Mouse (Mus musculus): ENCODE data around the gene Nt5dc3.

DNA sequence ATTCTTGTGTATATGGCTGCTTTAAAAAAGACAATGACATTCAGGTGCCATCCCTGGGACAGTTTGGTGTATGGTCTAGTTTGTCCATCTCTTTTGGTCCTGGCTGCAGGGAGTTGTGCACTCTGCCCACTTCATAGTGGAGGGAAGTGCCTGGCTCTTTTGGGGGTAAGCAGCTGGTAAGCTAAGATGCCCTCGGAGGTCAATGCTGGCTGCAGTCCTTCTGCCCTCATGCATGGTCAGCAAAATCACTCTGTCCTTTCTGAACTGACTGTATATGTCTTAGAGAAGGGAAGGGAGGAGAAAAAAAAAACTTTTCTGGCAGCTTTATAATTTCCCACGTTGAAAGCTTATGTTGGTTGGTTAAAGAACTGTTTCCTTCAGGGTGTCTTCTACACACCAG, 6.6 kb downstream of the Nt5dc3 start:
- TF ChIP-seq MAX (IDR thresholded peaks at IDR 0.05; ENCODE audit: low read depth) (no peak), POLR2A (IDR thresholded peaks at IDR 0.05; ENCODE audit: insufficient read length, low read depth) (no peak), USF1 (IDR thresholded peaks at IDR 0.05; ENCODE audit: low read depth) (no peak), TCF12 (IDR thresholded peaks at IDR 0.05; ENCODE audit: insufficient read depth, poor library complexity, severe bottlenecking) (no peak), E2F4 (IDR thresholded peaks at IDR 0.05; ENCODE audit: insufficient read depth) (no peak), MYOD1 (IDR thresholded peaks at IDR 0.05; ENCODE audit: control insufficient read depth in 1 of 3, insufficient read length in 2 of 3, low read depth in 2 of 3) (no peak), REST (IDR thresholded peaks at IDR 0.05; ENCODE audit: insufficient read depth, insufficient read length) (no peak)
